Mouse (Mus musculus): ENCODE results near the gene Snta1. TPM values are rescaled to one million over a fixed set of nuclear protein-coding genes. Genes with fewer than 3 reads are reported as not detected.
A peak's percentile ranks its signal among the peaks of the same experiment; 100 is the strongest.

The Snta1 gene
- polyA plus RNA-seq, 1 experiment from 2014 or later, result 4.0 TPM

DNA sequence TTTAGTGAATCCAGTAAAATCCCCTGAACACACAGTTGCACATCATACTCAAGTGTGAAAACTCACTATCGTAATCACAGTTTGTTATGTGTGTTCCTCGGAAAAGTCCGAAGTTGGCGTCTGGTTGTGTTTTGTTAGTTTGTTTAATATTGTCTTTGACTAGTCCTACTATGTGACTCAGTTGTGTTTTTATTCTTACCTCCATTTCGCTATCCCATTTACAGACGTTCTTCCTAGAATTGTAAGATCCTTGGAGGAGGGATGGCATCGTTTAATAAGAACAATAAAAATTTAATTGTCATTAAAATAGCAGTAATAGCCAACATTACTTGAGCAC lies 29.3 kb upstream of the Snta1 start:
- peak overlapping the region; percentile 73 for H3K9ac ChIP-seq (replicated peaks; ENCODE audit: low read length)
- peak overlapping the region; percentile 58 for H3K4me3 ChIP-seq (replicated peaks; ENCODE audit: low read depth, low read length)
- no peaks in the 10 kb centered on the region for H3K27me3 ChIP-seq (ENCODE audit: control insufficient read depth, insufficient read depth, low read length)
- H3K27ac ChIP-seq (replicated peaks; ENCODE audit: low read depth, low read length), result peak overlapping the region; percentile 88; the same call in 1 of the 2 replicates
- no peaks in the 10 kb centered on the region for H3K9me3 ChIP-seq (ENCODE audit: control insufficient read depth, low read length)
- H3K36me3 ChIP-seq (ENCODE audit: control insufficient read depth, insufficient read depth, low read length), result no peaks in the 10 kb centered on the region
- ATAC-seq (ENCODE audit: low FRiP score, low TSS enrichment) (no peak), DNase-seq (no peak)
- peak overlapping the region; percentile 71 for H3K4me2 ChIP-seq (ENCODE audit: low read length)
- H3K4me1 ChIP-seq (ENCODE audit: control insufficient read depth, insufficient read depth, low read length), result peaks cover 19% of the 10 kb centered on the region
- 21% methylated on average over 7 of the region's 7 CpGs for WGBS

DNA sequence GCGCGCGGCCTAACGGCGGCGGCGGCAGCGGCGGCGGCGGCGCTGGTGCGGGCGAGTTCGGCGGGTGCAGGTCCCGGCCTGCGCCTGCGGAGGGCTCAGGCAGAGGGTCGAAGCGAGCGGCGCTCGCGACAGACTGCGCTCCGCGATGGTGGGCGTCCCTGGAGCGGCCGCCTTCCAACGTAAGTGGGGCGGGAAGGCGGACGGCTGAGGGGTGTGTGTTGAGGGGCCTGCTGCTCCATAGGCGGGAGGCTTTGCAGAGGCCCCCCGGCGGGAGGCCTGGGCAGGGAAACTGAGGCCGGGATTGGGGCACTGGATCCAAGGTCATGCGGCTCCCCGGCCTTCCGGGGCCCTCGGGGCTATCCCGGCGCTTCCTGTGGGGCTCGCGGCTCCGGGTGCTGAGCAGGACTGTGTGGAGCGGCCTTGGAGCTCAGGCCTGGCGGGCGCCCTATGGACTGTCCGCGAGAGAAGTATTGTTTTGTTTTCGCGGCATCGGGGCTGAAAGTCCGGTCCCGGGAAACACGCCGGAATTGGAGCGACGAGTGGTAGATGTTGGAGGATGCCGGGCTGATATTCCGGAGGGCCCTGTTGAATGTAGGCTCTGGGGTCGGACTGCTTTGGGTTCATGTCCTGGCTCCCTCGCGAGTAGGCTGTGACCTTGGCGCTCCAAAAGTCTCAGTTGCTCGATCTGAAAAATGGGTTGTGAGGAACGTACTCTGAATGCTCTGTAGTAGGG lies 28.7 kb upstream of the Snta1 start, which contains the start of gene Cbfa2t2:
Gene Cbfa2t2, plus strand, starts transcription at position 24 of the 733 bp plus-strand sequence.
- peak within 1 kb of the TSS; percentile 58 for H3K4me3 ChIP-seq (replicated peaks; ENCODE audit: low read depth, low read length)
- DNase-seq (peak; percentile 72), ATAC-seq (ENCODE audit: low FRiP score, low TSS enrichment) (peak; percentile 91)
- H3K27ac ChIP-seq (replicated peaks; ENCODE audit: low read depth, low read length), result peak within 1 kb of the TSS; percentile 88
- H3K9ac ChIP-seq (replicated peaks; ENCODE audit: low read length), result peak within 1 kb of the TSS; percentile 73
- no peaks in the 10 kb centered on the region for H3K9me3 ChIP-seq (ENCODE audit: control insufficient read depth, low read length)
- WGBS, result under 1% methylated on average over 49 of the region's 70 CpGs
- peaks cover 19% of the 10 kb centered on the region for H3K4me1 ChIP-seq (ENCODE audit: control insufficient read depth, insufficient read depth, low read length)
- no peaks in the 10 kb centered on the region for H3K36me3 ChIP-seq (ENCODE audit: control insufficient read depth, insufficient read depth, low read length)
- peak within 1 kb of the TSS; percentile 71 for H3K4me2 ChIP-seq (ENCODE audit: low read length)
- H3K27me3 ChIP-seq (ENCODE audit: control insufficient read depth, insufficient read depth, low read length), result no peaks in the 10 kb centered on the region

DNA sequence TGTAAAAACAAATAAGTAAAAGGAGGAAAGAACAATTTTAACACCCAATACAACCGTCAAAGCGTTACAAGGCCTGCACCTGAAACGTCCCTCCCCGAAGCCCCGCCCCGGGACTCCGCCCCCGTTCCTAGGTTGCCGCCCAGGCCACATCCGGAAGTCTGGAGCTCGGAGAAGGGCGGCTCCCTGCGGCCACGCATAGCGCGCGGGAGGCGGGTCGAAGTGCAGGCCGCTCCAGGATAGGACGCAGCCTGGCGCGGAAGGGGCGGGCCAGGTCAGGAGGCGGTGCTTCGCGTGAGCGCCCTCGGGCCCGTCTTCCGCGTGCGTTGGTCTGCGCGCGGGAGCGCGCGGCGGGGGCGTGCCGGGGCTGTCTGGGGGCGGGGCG lies 28.2 kb upstream of the Snta1 start:
- ATAC-seq (ENCODE audit: low FRiP score, low TSS enrichment) (peak; percentile 98), DNase-seq (peak; percentile 99)
- Histone ChIP-seq H3K27ac (replicated peaks; ENCODE audit: low read depth, low read length) (peak overlapping the region; percentile 88), H3K4me1 (ENCODE audit: control insufficient read depth, insufficient read depth, low read length) (peaks cover 19% of the 10 kb centered on the region), H3K4me2 (ENCODE audit: low read length) (peak overlapping the region; percentile 71), H3K36me3 (ENCODE audit: control insufficient read depth, insufficient read depth, low read length) (no peaks in the 10 kb centered on the region), H3K9me3 (ENCODE audit: control insufficient read depth, low read length) (no peaks in the 10 kb centered on the region), H3K27me3 (ENCODE audit: control insufficient read depth, insufficient read depth, low read length) (no peaks in the 10 kb centered on the region), H3K4me3 (replicated peaks; ENCODE audit: low read depth, low read length) (peak overlapping the region; percentile 58), H3K9ac (replicated peaks; ENCODE audit: low read length) (peak overlapping the region; percentile 73)
- WGBS, result under 1% methylated on average over 42 of the region's 44 CpGs

DNA sequence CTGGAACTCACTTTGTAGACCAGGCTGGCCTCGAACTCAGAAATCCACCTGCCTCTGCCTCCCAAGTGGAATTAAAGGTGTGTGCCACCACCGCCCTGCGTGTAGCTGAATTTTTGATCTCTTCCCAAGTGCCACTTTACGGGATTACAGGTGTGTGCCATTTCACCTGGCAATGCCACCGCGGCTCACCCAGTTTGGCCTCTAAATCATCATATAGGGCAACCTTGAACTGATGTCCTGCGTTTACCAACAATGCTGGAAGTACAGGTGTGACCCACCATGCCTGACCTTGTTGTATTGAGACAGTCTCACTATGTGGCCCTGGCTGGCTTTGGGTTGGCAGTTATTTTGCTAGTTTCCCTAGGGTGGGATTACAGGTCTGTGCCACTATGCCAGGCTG lies 26.8 kb upstream of the Snta1 start:
- Histone ChIP-seq H3K9ac (replicated peaks; ENCODE audit: low read length) (no peak overlapping the region), H3K36me3 (ENCODE audit: control insufficient read depth, insufficient read depth, low read length) (no peaks in the 10 kb centered on the region), H3K4me2 (ENCODE audit: low read length) (no peak overlapping the region), H3K27ac (replicated peaks; ENCODE audit: low read depth, low read length) (no peak overlapping the region), H3K27me3 (ENCODE audit: control insufficient read depth, insufficient read depth, low read length) (no peaks in the 10 kb centered on the region), H3K4me3 (replicated peaks; ENCODE audit: low read depth, low read length) (no peak overlapping the region), H3K4me1 (ENCODE audit: control insufficient read depth, insufficient read depth, low read length) (peaks cover 19% of the 10 kb centered on the region), H3K9me3 (ENCODE audit: control insufficient read depth, low read length) (no peaks in the 10 kb centered on the region)
- WGBS, result 96% methylated on average over 7 of the region's 7 CpGs
- ATAC-seq (ENCODE audit: low FRiP score, low TSS enrichment) (no peak), DNase-seq (no peak)

DNA sequence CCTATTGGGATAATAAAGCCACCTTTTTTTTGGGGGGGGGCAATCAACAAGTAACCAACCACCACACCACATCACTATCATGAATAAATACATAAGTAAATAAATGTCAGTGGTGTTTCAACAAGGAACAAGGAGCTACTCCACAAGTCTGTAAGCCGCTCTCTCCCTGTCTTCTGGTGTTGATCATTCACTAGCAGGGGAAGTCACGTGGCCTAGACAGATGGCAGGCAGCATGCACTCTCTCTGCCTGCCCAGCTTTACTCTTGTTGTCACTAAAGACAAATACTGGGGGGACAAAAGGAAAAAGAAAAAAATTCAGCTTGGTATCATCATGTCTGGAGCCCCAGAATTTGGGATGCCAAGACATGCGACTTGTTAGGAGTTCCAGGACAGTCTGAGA lies 25.5 kb upstream of the Snta1 start:
- DNase-seq, result peak; percentile 42

DNA sequence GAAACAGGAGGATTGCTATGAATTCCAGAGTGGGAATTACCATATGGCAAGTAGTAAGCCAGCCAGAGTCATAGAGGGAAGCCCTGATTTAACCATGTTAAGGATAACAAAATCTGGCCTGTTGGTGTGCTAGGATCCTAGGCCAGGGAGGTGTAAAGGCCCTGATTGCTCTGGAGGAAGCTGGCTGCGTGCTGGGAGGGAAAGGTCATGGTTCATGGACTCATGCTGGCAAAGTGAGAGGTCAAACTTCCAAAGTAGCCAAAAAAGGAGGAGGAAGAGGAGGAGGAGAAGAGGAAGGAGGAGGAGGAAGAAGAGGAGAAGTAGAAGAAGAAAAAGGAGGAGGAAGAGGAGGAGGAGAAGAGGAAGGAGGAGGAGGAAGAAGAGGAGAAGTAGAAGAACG lies 24.8 kb upstream of the Snta1 start:
- WGBS, result 69% methylated on average over 2 of the region's 2 CpGs

More for the DNA sequence above, 25.5 kb upstream of the Snta1 start:
- 51% methylated on average over 3 of the region's 3 CpGs for WGBS
- no peaks in the 10 kb centered on the region for H3K27me3 ChIP-seq (ENCODE audit: control insufficient read depth, insufficient read depth, low read length)
- H3K36me3 ChIP-seq (ENCODE audit: control insufficient read depth, insufficient read depth, low read length), result no peaks in the 10 kb centered on the region
- H3K27ac ChIP-seq (replicated peaks; ENCODE audit: low read depth, low read length), result no peak overlapping the region
- H3K9me3 ChIP-seq (ENCODE audit: control insufficient read depth, low read length), result no peaks in the 10 kb centered on the region
- ATAC-seq (ENCODE audit: low FRiP score, low TSS enrichment), result no peak
- no peak overlapping the region for H3K4me2 ChIP-seq (ENCODE audit: low read length)
- H3K4me1 ChIP-seq (ENCODE audit: control insufficient read depth, insufficient read depth, low read length), result peaks cover 17% of the 10 kb centered on the region
- no peak overlapping the region for H3K4me3 ChIP-seq (replicated peaks; ENCODE audit: low read depth, low read length)
- no peak overlapping the region for H3K9ac ChIP-seq (replicated peaks; ENCODE audit: low read length)

DNA sequence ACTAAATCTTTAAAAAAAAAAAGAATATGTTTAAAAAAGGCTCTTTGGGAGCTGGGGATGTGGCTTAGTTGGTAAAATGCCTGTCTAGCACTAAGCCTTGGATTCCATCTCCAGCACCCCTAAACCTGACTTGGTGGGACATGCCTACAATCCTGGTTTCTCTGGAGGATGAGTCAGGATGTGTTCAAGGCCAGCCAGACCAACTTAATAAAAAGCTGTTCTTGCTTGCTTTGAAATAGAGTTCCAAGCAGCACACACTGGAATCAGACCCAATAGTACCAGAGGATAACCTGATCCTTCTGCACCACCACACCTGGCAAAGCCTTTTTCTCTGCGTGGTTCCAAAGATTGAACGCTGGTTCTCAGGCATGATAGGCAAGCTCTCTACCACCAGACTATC lies 22.7 kb upstream of the Snta1 start:
- peaks cover 15% of the 10 kb centered on the region for H3K4me1 ChIP-seq (ENCODE audit: control insufficient read depth, insufficient read depth, low read length)
- H3K4me2 ChIP-seq (ENCODE audit: low read length), result no peak overlapping the region
- ATAC-seq (ENCODE audit: low FRiP score, low TSS enrichment) (no peak), DNase-seq (no peak)
- H3K9me3 ChIP-seq (ENCODE audit: control insufficient read depth, low read length), result no peaks in the 10 kb centered on the region
- H3K27me3 ChIP-seq (ENCODE audit: control insufficient read depth, insufficient read depth, low read length), result no peaks in the 10 kb centered on the region
- no peaks in the 10 kb centered on the region for H3K36me3 ChIP-seq (ENCODE audit: control insufficient read depth, insufficient read depth, low read length)
- H3K27ac ChIP-seq (replicated peaks; ENCODE audit: low read depth, low read length), result no peak overlapping the region
- whole genome bisulfite sequencing, result 96% methylated on average over 2 of the region's 2 CpGs
- H3K9ac ChIP-seq (replicated peaks; ENCODE audit: low read length), result no peak overlapping the region
- no peak overlapping the region for H3K4me3 ChIP-seq (replicated peaks; ENCODE audit: low read depth, low read length)

More for the DNA sequence above, 24.8 kb upstream of the Snta1 start:
- H3K27me3 ChIP-seq (ENCODE audit: control insufficient read depth, insufficient read depth, low read length), result no peaks in the 10 kb centered on the region
- H3K9ac ChIP-seq (replicated peaks; ENCODE audit: low read length), result no peak overlapping the region
- H3K4me3 ChIP-seq (replicated peaks; ENCODE audit: low read depth, low read length), result no peak overlapping the region
- H3K27ac ChIP-seq (replicated peaks; ENCODE audit: low read depth, low read length), result no peak overlapping the region
- no peak for DNase-seq
- H3K36me3 ChIP-seq (ENCODE audit: control insufficient read depth, insufficient read depth, low read length), result no peaks in the 10 kb centered on the region
- peaks cover 17% of the 10 kb centered on the region for H3K4me1 ChIP-seq (ENCODE audit: control insufficient read depth, insufficient read depth, low read length)
- no peaks in the 10 kb centered on the region for H3K9me3 ChIP-seq (ENCODE audit: control insufficient read depth, low read length)
- no peak for ATAC-seq (ENCODE audit: low FRiP score, low TSS enrichment)
- H3K4me2 ChIP-seq (ENCODE audit: low read length), result no peak overlapping the region

DNA sequence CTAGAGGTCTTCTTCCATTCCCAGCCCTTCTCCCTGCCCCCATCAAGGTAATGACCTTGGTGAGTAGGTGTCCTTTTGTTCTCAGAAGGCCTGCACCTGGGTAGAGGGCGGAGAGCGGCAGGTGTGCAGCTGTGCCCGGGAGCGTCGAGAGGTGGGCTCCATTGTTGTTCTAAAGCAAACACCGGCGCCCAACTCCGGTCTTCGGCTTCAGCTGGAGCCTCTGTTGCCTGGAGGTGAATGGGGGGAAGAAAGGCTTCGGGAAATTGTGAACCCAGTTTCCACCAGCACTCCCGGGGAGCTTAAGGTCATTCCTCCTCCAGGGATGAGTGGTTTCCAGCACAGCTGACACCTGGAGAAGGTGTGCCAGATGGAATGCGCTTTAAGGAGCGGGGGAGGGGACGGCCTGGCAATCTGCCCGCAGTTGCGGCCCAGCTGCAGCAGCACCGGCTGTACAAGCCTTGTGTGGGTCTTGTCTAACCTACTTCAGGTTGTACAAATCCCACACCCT lies 20.0 kb upstream of the Snta1 start:
- H3K4me1 ChIP-seq (ENCODE audit: control insufficient read depth, insufficient read depth, low read length), result peaks cover 14% of the 10 kb centered on the region
- 0 out of 2 replicates have a peak overlapping the region, but pooled peaks have one; percentile 16 for H3K9ac ChIP-seq (replicated peaks; ENCODE audit: low read length)
- no peaks in the 10 kb centered on the region for H3K27me3 ChIP-seq (ENCODE audit: control insufficient read depth, insufficient read depth, low read length)
- no peaks in the 10 kb centered on the region for H3K36me3 ChIP-seq (ENCODE audit: control insufficient read depth, insufficient read depth, low read length)
- H3K27ac ChIP-seq (replicated peaks; ENCODE audit: low read depth, low read length), result peak overlapping the region; percentile 96
- DNase-seq (peak; percentile 51), ATAC-seq (ENCODE audit: low FRiP score, low TSS enrichment) (no peak)
- H3K4me2 ChIP-seq (ENCODE audit: low read length), result peak overlapping the region; percentile 31
- WGBS, result 19% methylated on average over 17 of the region's 17 CpGs
- H3K9me3 ChIP-seq (ENCODE audit: control insufficient read depth, low read length), result no peaks in the 10 kb centered on the region
- no peak overlapping the region for H3K4me3 ChIP-seq (replicated peaks; ENCODE audit: low read depth, low read length)

Measured in midbrain, embryonic 14.5 days (tissue).